Mouse (Mus musculus): ENCODE measurements at regions not wholly inside any gene's neighbourhood (a gene's known extent, or its start where the extent isn't known, plus 50 kb on each side); places are given as distances from the start of the nearest gene placed in this dataset.

GRCm38 (mm10) chr9:31794911-31795310, 118.4 kb downstream of the Barx2 start:
- no peaks in the 10 kb centered on the region for H3K9me3 ChIP-seq (replicated peaks)
- TF ChIP-seq TAL1 (conservative IDR thresholded peaks at IDR 0.05; ENCODE audit: low read depth, low read length) (no peak), GATA2 (IDR thresholded peaks at IDR 0.05; ENCODE audit: borderline replicate concordance, low read depth, low read length) (no peak), POLR2AphosphoS5 (IDR thresholded peaks at IDR 0.05; ENCODE audit: insufficient replicate concordance, low read depth, low read length) (no peak), CTCF (IDR thresholded peaks at IDR 0.05; ENCODE audit: low read depth, low read length) (no peak), GATA1 (IDR thresholded peaks at IDR 0.05; ENCODE audit: borderline replicate concordance, low read length) (no peak)
- no peak overlapping the region for H3K4me3 ChIP-seq (ENCODE audit: low read depth, low read length)
- no peaks in the 10 kb centered on the region for H3K4me1 ChIP-seq (ENCODE audit: insufficient read depth, low read depth, low read length)
- DNase-seq (ENCODE audit: low spot score) (no peak), ATAC-seq (ENCODE audit: extremely low read depth, insufficient number of reproducible peaks, low FRiP score, poor library complexity, severe bottlenecking) (no peak)
- no peaks in the 10 kb centered on the region for H3K36me3 ChIP-seq (replicated peaks)
- no peaks in the 10 kb centered on the region for H3K27me3 ChIP-seq (ENCODE audit: insufficient read depth, low read length)

GRCm38 (mm10) chr9:31775956-31776355, 137.3 kb downstream of the Barx2 start:
- H3K27me3 ChIP-seq (ENCODE audit: insufficient read depth, low read length): no peaks in the 10 kb centered on the region
- no peaks in the 10 kb centered on the region for H3K36me3 ChIP-seq (replicated peaks)
- no peak overlapping the region for H3K4me3 ChIP-seq (ENCODE audit: low read depth, low read length)
- H3K9me3 ChIP-seq (replicated peaks): 0 out of 2 replicates have a peak, but pooled peaks cover 2% of the 10 kb centered on the region
- no peaks in the 10 kb centered on the region for H3K4me1 ChIP-seq (ENCODE audit: insufficient read depth, low read depth, low read length)
- ATAC-seq (ENCODE audit: extremely low read depth, insufficient number of reproducible peaks, low FRiP score, poor library complexity, severe bottlenecking) (no peak), DNase-seq (ENCODE audit: low spot score) (no peak)
- TF ChIP-seq CTCF (IDR thresholded peaks at IDR 0.05; ENCODE audit: low read depth, low read length) (no peak), POLR2AphosphoS5 (IDR thresholded peaks at IDR 0.05; ENCODE audit: insufficient replicate concordance, low read depth, low read length) (no peak), GATA1 (IDR thresholded peaks at IDR 0.05; ENCODE audit: borderline replicate concordance, low read length) (no peak), TAL1 (conservative IDR thresholded peaks at IDR 0.05; ENCODE audit: low read depth, low read length) (no peak), GATA2 (IDR thresholded peaks at IDR 0.05; ENCODE audit: borderline replicate concordance, low read depth, low read length) (no peak)

GRCm38 (mm10) chr9:31765401-31765800, 147.9 kb downstream of the Barx2 start:
- H3K9me3 ChIP-seq (replicated peaks): no peaks in the 10 kb centered on the region
- TF ChIP-seq POLR2AphosphoS5 (IDR thresholded peaks at IDR 0.05; ENCODE audit: insufficient replicate concordance, low read depth, low read length) (no peak), GATA1 (IDR thresholded peaks at IDR 0.05; ENCODE audit: borderline replicate concordance, low read length) (no peak), GATA2 (IDR thresholded peaks at IDR 0.05; ENCODE audit: borderline replicate concordance, low read depth, low read length) (no peak), TAL1 (conservative IDR thresholded peaks at IDR 0.05; ENCODE audit: low read depth, low read length) (no peak), CTCF (IDR thresholded peaks at IDR 0.05; ENCODE audit: low read depth, low read length) (no peak)
- no peaks in the 10 kb centered on the region for H3K36me3 ChIP-seq (replicated peaks)
- no peaks in the 10 kb centered on the region for H3K27me3 ChIP-seq (ENCODE audit: insufficient read depth, low read length)
- no peak for ATAC-seq (ENCODE audit: extremely low read depth, insufficient number of reproducible peaks, low FRiP score, poor library complexity, severe bottlenecking)
- no peaks in the 10 kb centered on the region for H3K4me1 ChIP-seq (ENCODE audit: insufficient read depth, low read depth, low read length)
- no peak overlapping the region for H3K4me3 ChIP-seq (ENCODE audit: low read depth, low read length)
- DNase-seq (ENCODE audit: low spot score): no peak

- Histone ChIP-seq H3K9me3 (replicated peaks) (no peaks in the 10 kb centered on the region), H3K27me3 (ENCODE audit: insufficient read depth, low read length) (no peaks in the 10 kb centered on the region), H3K4me3 (ENCODE audit: low read depth, low read length) (no peak overlapping the region), H3K36me3 (replicated peaks) (no peaks in the 10 kb centered on the region), H3K4me1 (ENCODE audit: insufficient read depth, low read depth, low read length) (no peaks in the 10 kb centered on the region)
- DNase-seq (ENCODE audit: low spot score) (no peak), ATAC-seq (ENCODE audit: extremely low read depth, insufficient number of reproducible peaks, low FRiP score, poor library complexity, severe bottlenecking) (no peak)
- TF ChIP-seq GATA1 (IDR thresholded peaks at IDR 0.05; ENCODE audit: borderline replicate concordance, low read length): no peak
- no peak for TF ChIP-seq GATA2 (IDR thresholded peaks at IDR 0.05; ENCODE audit: borderline replicate concordance, low read depth, low read length)
- TF ChIP-seq TAL1 (conservative IDR thresholded peaks at IDR 0.05; ENCODE audit: low read depth, low read length): no peak
- TF ChIP-seq POLR2AphosphoS5 (IDR thresholded peaks at IDR 0.05; ENCODE audit: insufficient replicate concordance, low read depth, low read length): no peak
- no peak for TF ChIP-seq CTCF (IDR thresholded peaks at IDR 0.05; ENCODE audit: low read depth, low read length)
Observed at GRCm38 (mm10) chr9:31757894-31758561, 155.2 kb downstream of the Barx2 start.

- no peaks in the 10 kb centered on the region for H3K4me1 ChIP-seq (ENCODE audit: insufficient read depth, low read depth, low read length)
- H3K4me3 ChIP-seq (ENCODE audit: low read depth, low read length): no peak overlapping the region
- TF ChIP-seq CTCF (IDR thresholded peaks at IDR 0.05; ENCODE audit: low read depth, low read length) (no peak), TAL1 (conservative IDR thresholded peaks at IDR 0.05; ENCODE audit: low read depth, low read length) (no peak)
- no peak for ATAC-seq (ENCODE audit: extremely low read depth, insufficient number of reproducible peaks, low FRiP score, poor library complexity, severe bottlenecking)
- no peaks in the 10 kb centered on the region for H3K9me3 ChIP-seq (replicated peaks)
- no peak for DNase-seq (ENCODE audit: low spot score)
- no peaks in the 10 kb centered on the region for H3K36me3 ChIP-seq (replicated peaks)
- H3K27me3 ChIP-seq (ENCODE audit: insufficient read depth, low read length): no peaks in the 10 kb centered on the region
Observed at GRCm38 (mm10) chr9:31730443-31730842, 182.8 kb downstream of the Barx2 start.

GRCm38 (mm10) chr9:31719309-31719708, 194.0 kb downstream of the Barx2 start:
- ATAC-seq (ENCODE audit: extremely low read depth, insufficient number of reproducible peaks, low FRiP score, poor library complexity, severe bottlenecking) (no peak), DNase-seq (ENCODE audit: low spot score) (no peak)
- H3K4me3 ChIP-seq (ENCODE audit: low read depth, low read length): no peak overlapping the region
- no peaks in the 10 kb centered on the region for H3K36me3 ChIP-seq (replicated peaks)
- H3K4me1 ChIP-seq (ENCODE audit: insufficient read depth, low read depth, low read length): no peaks in the 10 kb centered on the region
- TF ChIP-seq CTCF (IDR thresholded peaks at IDR 0.05; ENCODE audit: low read depth, low read length): no peak
- TF ChIP-seq TAL1 (conservative IDR thresholded peaks at IDR 0.05; ENCODE audit: low read depth, low read length): no peak
- TF ChIP-seq POLR2AphosphoS5 (IDR thresholded peaks at IDR 0.05; ENCODE audit: insufficient replicate concordance, low read depth, low read length): no peak
- no peak for TF ChIP-seq GATA2 (IDR thresholded peaks at IDR 0.05; ENCODE audit: borderline replicate concordance, low read depth, low read length)
- no peak for TF ChIP-seq GATA1 (IDR thresholded peaks at IDR 0.05; ENCODE audit: borderline replicate concordance, low read length)
- H3K9me3 ChIP-seq (replicated peaks): no peaks in the 10 kb centered on the region
- H3K27me3 ChIP-seq (ENCODE audit: insufficient read depth, low read length): no peaks in the 10 kb centered on the region

All from G1E (cell line).